Mouse (Mus musculus): ENCODE data around the gene Prim2. TPM values are rescaled to one million over a fixed set of nuclear protein-coding genes. Genes with fewer than 3 reads are reported as not detected.

Gene Prim2
- polyA plus RNA-seq, 1 experiment from 2014 or later = 42.6 TPM

DNA sequence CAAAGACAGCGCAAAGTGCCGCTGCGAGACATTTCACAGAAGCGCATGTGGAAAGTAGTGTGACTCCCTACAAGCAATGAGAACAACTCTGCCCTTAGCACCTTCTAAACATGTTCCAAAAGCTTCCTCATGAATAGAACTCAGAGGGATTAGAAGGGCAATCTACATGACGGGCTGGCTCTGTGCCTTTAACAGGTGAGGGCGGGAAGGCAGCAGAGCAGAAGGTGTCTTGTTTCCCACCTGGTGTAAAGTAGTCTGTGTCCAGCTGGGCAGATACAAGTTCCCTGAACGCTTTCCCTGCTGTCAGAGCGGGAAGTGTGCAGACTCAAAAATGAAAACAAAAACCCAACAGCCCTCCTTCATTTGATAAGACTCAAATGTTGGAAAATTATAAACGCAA lies 169.5 kb downstream of the Prim2 start:
- H3K4me2 ChIP-seq (replicated peaks) = no peak overlapping the region
- H3K27ac ChIP-seq = no peak overlapping the region
- no peaks in the 10 kb centered on the region for H3K4me1 ChIP-seq
- no peaks in the 10 kb centered on the region for H3K27me3 ChIP-seq
- no peak overlapping the region for H3K9ac ChIP-seq
- no peak for ATAC-seq (ENCODE audit: insufficient number of reproducible peaks, insufficient read depth, low FRiP score, low TSS enrichment)
- 77% methylated on average over 9 of the region's 9 CpGs for WGBS
- H3K4me3 ChIP-seq = no peak overlapping the region
- no peaks in the 10 kb centered on the region for H3K36me3 ChIP-seq
- H3K9me3 ChIP-seq = no peaks in the 10 kb centered on the region

DNA sequence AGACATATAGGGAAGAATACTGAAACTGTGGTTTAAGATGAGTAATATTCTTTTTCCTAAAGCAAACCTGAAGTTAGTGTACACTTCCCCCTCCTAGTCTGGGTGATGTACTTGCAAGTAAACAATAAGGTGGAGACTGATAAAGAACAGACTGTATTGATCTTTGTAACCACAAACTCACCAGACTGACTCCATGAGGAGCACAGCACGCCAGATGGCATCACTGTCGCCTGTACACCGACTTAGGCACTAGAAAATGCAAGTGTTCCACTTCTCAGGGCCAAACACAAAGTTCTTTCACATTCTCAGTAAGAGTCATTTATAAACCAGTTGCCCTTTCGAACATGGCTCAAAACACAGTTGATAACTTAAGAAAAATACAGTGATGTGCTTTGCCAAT lies 170.0 kb downstream of the Prim2 start:
- H3K9ac ChIP-seq = no peak overlapping the region
- H3K27ac ChIP-seq = no peak overlapping the region
- H3K9me3 ChIP-seq = no peaks in the 10 kb centered on the region
- H3K4me1 ChIP-seq = no peaks in the 10 kb centered on the region
- no peak overlapping the region for H3K4me2 ChIP-seq (replicated peaks)
- H3K36me3 ChIP-seq = no peaks in the 10 kb centered on the region
- 79% methylated on average over 4 of the region's 4 CpGs for WGBS
- H3K27me3 ChIP-seq = no peaks in the 10 kb centered on the region
- H3K4me3 ChIP-seq = no peak overlapping the region
- no peak for ATAC-seq (ENCODE audit: insufficient number of reproducible peaks, insufficient read depth, low FRiP score, low TSS enrichment)

DNA sequence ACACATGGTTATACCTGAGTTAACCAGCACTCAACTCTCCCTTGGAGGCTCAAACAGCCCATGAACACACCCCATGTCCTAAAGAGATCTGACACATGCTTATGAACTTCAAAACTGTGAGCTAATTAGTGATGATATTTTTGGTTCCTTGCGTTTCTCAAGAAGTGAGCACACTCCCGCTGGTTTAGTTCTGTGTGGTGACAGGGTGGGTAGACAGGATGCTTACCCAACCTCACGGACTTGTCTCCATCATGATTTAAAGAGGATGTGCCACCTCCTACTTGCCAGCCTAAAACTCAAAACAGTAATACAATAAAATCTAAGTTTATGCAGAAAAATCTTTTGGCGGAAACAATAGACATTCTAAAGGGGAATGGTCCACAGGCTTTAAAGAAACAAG lies 173.5 kb downstream of the Prim2 start:
- 78% methylated on average over 4 of the region's 4 CpGs for WGBS
- no peaks in the 10 kb centered on the region for H3K27me3 ChIP-seq
- H3K4me3 ChIP-seq = no peak overlapping the region
- H3K27ac ChIP-seq = no peak overlapping the region
- H3K4me2 ChIP-seq (replicated peaks) = no peak overlapping the region
- no peaks in the 10 kb centered on the region for H3K9me3 ChIP-seq
- no peaks in the 10 kb centered on the region for H3K4me1 ChIP-seq
- no peak for ATAC-seq (ENCODE audit: insufficient number of reproducible peaks, insufficient read depth, low FRiP score, low TSS enrichment)
- no peak overlapping the region for H3K9ac ChIP-seq
- H3K36me3 ChIP-seq = no peaks in the 10 kb centered on the region

DNA sequence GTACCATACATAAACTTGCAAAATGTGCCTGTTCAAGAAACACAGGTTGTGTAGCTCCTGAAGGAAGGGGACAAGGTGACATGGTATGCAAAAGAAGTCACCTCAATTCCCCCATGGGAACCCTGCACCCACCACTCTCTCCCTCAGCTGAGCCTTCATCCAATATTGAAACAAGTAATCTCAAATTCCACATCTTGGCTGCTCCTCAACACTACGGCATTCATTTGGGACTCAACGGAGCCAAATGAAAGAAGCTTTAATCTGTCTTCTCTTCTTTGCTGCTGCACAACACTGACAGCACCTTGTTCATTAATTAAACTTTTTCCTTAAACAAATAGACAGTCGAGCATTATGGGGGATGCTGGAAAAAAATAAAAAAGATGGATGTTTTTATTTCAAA lies 174.0 kb downstream of the Prim2 start:
- Histone ChIP-seq H3K27me3 (no peaks in the 10 kb centered on the region), H3K9ac (no peak overlapping the region), H3K4me3 (no peak overlapping the region), H3K9me3 (no peaks in the 10 kb centered on the region), H3K4me2 (replicated peaks) (no peak overlapping the region), H3K27ac (no peak overlapping the region), H3K4me1 (no peaks in the 10 kb centered on the region), H3K36me3 (no peaks in the 10 kb centered on the region)
- 67% methylated on average over 3 of the region's 3 CpGs for WGBS
- ATAC-seq (ENCODE audit: insufficient number of reproducible peaks, insufficient read depth, low FRiP score, low TSS enrichment) = no peak

DNA sequence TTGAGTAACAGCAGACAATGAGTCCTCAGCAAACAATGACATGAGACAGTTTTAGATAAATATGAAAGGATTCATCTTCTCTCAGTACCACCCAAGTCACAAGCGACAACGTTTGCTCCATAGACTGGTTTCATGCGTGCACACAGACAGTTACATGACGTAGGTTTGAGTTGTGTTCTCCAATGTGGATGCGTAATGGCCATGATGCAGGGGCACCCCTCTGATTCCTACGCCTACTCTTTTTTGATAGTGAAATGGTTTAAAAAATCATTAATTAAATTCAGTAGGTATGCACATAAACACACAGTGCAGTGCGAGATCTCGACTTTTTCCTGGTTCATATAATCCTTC lies 174.4 kb downstream of the Prim2 start:
- no peak overlapping the region for H3K27ac ChIP-seq
- H3K4me3 ChIP-seq = no peak overlapping the region
- H3K4me2 ChIP-seq (replicated peaks) = no peak overlapping the region
- 83% methylated on average over 8 of the region's 8 CpGs for WGBS
- H3K27me3 ChIP-seq = no peaks in the 10 kb centered on the region
- no peaks in the 10 kb centered on the region for H3K9me3 ChIP-seq
- H3K4me1 ChIP-seq = no peaks in the 10 kb centered on the region
- no peak for ATAC-seq (ENCODE audit: insufficient number of reproducible peaks, insufficient read depth, low FRiP score, low TSS enrichment)
- H3K9ac ChIP-seq = no peak overlapping the region
- H3K36me3 ChIP-seq = no peaks in the 10 kb centered on the region

DNA sequence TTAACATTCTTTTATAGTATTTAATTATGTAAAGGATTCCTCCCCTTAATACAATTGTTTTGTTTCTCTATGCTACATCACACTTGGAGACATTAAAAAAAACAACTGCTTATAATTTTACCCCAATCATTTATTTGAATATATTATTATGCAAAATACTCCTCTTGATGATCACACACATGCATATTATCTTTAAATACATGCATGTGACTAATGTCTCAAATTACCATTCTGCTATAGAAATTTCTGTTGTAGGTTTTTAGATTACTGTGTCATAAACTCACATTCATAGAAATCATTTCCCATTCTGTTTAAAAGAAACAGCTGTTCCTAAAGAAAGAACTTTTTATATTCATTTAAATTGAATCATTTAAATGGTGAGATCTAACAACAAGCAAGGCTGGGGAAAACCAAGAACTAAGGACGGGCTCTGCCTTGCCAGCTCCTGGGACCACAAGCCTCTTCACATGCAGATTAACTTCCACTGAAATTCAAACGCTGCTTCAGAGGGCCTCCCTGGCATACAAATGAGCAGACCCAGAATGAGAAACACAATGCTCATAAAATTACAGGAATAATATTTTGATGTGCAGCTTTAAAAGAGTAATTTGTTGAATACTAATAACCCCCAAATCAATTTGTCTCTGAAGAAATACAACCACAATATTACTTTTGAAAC lies 174.9 kb downstream of the Prim2 start:
- no peak for ATAC-seq (ENCODE audit: insufficient number of reproducible peaks, insufficient read depth, low FRiP score, low TSS enrichment)
- Histone ChIP-seq H3K4me3 (no peak overlapping the region), H3K9me3 (no peaks in the 10 kb centered on the region), H3K4me1 (no peaks in the 10 kb centered on the region), H3K27me3 (no peaks in the 10 kb centered on the region), H3K9ac (no peak overlapping the region), H3K4me2 (replicated peaks) (no peak overlapping the region), H3K27ac (no peak overlapping the region), H3K36me3 (no peaks in the 10 kb centered on the region)
- WGBS = 44% methylated on average over 2 of the region's 2 CpGs

DNA sequence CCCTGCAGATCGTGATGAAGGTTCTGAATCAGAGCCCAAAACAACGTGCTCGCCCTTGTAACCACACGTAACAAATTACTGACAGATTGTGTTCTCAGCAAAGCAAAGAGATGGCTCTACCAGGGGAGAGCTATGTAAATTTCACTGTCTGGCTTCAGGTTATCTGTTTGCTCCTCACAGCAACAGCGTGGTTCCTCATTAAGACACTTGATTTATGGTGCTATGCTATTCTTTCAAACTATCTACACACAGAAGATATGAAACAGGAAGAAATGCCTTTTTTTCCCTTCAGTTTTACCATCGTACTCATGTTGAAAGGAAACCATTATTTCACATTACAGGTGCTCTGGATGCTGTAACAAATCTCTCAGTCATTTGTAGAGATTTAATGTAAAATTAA lies 179.4 kb downstream of the Prim2 start:
- no peak overlapping the region for H3K27ac ChIP-seq
- H3K9ac ChIP-seq = no peak overlapping the region
- WGBS = 83% methylated on average over 6 of the region's 6 CpGs
- no peak overlapping the region for H3K4me2 ChIP-seq (replicated peaks)
- ATAC-seq (ENCODE audit: insufficient number of reproducible peaks, insufficient read depth, low FRiP score, low TSS enrichment) = no peak
- H3K36me3 ChIP-seq = no peaks in the 10 kb centered on the region
- H3K4me3 ChIP-seq = no peak overlapping the region
- no peaks in the 10 kb centered on the region for H3K9me3 ChIP-seq
- no peaks in the 10 kb centered on the region for H3K4me1 ChIP-seq
- no peaks in the 10 kb centered on the region for H3K27me3 ChIP-seq

DNA sequence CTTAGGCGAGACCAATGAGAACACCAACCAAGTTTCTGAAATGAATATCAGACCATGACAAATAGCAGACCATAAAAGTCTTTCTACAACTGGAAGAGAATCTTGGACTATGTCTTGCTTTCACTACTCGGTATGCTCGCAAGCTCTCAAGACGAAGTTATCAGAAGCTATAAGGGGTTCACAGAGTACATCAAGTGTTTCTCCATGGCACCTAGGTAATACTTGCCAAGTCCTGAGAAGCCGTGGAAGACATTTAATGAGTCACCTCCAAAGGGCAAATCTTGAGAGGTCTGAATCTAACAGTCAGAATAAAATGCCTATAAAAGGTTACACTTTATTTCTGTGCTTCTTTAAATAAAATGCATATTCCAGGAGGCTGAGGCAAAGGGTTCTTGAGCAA lies 181.2 kb downstream of the Prim2 start:
- no peak for ATAC-seq (ENCODE audit: insufficient number of reproducible peaks, insufficient read depth, low FRiP score, low TSS enrichment)
- H3K9me3 ChIP-seq = no peaks in the 10 kb centered on the region
- H3K4me3 ChIP-seq = no peak overlapping the region
- no peak overlapping the region for H3K9ac ChIP-seq
- H3K36me3 ChIP-seq = no peaks in the 10 kb centered on the region
- 95% methylated on average over 5 of the region's 5 CpGs for WGBS
- H3K27me3 ChIP-seq = no peaks in the 10 kb centered on the region
- no peak overlapping the region for H3K4me2 ChIP-seq (replicated peaks)
- no peaks in the 10 kb centered on the region for H3K4me1 ChIP-seq
- H3K27ac ChIP-seq = no peak overlapping the region

DNA sequence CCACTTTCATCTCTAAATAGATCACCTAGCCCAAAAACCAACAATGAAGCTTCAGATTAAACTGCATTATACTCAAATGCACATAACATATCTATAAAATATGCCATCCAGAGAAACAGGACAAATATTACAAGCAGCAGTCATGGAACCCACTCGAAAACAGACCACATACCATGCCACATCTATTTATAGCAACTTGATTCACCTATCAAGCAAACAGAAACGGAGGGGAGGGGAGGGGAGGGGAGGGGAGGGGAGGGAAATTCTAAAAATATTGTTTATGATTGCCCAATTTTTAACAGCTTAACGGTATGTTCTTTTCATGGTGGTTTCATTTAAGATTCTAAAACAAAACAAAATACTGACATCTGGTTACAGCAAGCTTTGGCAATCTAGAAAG lies 185.8 kb downstream of the Prim2 start:
- Histone ChIP-seq H3K27ac (no peak overlapping the region), H3K27me3 (no peaks in the 10 kb centered on the region), H3K4me3 (no peak overlapping the region), H3K4me2 (replicated peaks) (no peak overlapping the region), H3K36me3 (no peaks in the 10 kb centered on the region), H3K9ac (no peak overlapping the region), H3K9me3 (no peaks in the 10 kb centered on the region), H3K4me1 (no peaks in the 10 kb centered on the region)
- no peak for ATAC-seq (ENCODE audit: insufficient number of reproducible peaks, insufficient read depth, low FRiP score, low TSS enrichment)
- 59% methylated on average over 3 of the region's 3 CpGs for WGBS

DNA sequence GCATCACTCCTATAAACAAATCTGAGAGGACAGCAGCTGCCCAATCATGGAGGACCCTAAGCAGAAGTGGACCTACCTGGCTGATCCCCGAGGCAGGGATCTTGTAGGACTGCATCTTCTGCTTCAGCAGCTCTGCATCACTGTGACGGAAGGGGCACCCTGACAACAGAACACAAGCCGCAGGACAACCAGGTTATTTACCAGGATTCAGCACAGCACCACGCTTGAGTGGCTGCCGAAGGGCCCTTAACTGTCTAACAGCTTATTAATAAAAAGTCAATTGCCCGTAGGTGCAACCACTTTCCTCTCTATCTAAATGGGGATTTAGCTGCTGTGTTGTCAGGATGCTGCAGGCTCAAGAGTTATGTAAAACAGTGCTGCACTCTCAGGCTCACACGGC lies 189.2 kb downstream of the Prim2 start:
- Histone ChIP-seq H3K27ac (no peak overlapping the region), H3K27me3 (no peaks in the 10 kb centered on the region), H3K9ac (no peak overlapping the region), H3K36me3 (no peaks in the 10 kb centered on the region), H3K4me2 (replicated peaks) (no peak overlapping the region), H3K9me3 (no peaks in the 10 kb centered on the region), H3K4me3 (no peak overlapping the region), H3K4me1 (no peaks in the 10 kb centered on the region)
- ATAC-seq (ENCODE audit: insufficient number of reproducible peaks, insufficient read depth, low FRiP score, low TSS enrichment) = no peak
- WGBS = 89% methylated on average over 7 of the region's 7 CpGs

DNA sequence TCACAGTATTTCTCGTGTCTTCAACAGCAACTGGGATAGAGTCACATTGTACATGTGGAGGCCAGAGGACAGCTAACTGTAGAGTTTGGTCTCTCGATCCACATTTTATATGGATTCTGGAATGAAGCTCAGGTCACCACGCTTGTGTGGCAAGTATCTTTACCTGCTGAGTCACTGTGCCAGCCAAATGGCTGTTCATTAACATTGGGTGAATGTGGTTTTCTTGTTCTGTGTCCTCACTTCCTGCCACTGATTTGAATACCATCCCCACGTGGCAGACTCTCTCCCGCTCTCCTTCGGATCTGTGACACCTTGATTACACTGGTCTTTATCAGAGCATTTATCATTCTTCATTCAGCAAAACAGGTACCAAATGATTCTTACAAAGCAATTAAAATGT lies 198.5 kb downstream of the Prim2 start:
- H3K4me3 ChIP-seq = no peak overlapping the region
- no peaks in the 10 kb centered on the region for H3K4me1 ChIP-seq
- no peak for ATAC-seq (ENCODE audit: insufficient number of reproducible peaks, insufficient read depth, low FRiP score, low TSS enrichment)
- no peaks in the 10 kb centered on the region for H3K36me3 ChIP-seq
- WGBS = 90% methylated on average over 6 of the region's 6 CpGs
- no peaks in the 10 kb centered on the region for H3K9me3 ChIP-seq
- no peak overlapping the region for H3K4me2 ChIP-seq (replicated peaks)
- no peak overlapping the region for H3K9ac ChIP-seq
- H3K27ac ChIP-seq = no peak overlapping the region
- no peaks in the 10 kb centered on the region for H3K27me3 ChIP-seq

DNA sequence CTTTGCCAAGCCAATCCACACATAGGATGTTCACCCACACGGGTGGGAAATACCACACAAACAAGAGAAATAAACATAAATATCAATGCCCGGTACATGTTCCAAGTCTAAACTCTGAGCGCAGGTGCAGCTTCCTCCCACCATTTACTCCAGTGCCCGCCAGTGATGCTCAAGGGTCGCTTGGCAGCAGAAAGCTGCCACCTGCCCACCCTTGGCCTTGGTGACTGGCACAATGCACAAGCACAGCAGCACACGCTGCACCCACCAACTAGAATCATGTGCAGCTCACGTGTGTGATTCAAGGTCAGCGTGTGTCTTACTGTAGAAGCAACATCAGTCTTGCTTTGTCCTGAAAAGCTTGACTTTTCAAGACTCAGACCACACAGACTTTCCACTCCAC lies 199.4 kb downstream of the Prim2 start:
- 91% methylated on average over 8 of the region's 8 CpGs for WGBS
- no peaks in the 10 kb centered on the region for H3K27me3 ChIP-seq
- ATAC-seq (ENCODE audit: insufficient number of reproducible peaks, insufficient read depth, low FRiP score, low TSS enrichment) = no peak
- H3K4me3 ChIP-seq = no peak overlapping the region
- no peaks in the 10 kb centered on the region for H3K9me3 ChIP-seq
- no peak overlapping the region for H3K9ac ChIP-seq
- H3K4me2 ChIP-seq (replicated peaks) = no peak overlapping the region
- H3K27ac ChIP-seq = no peak overlapping the region
- no peaks in the 10 kb centered on the region for H3K4me1 ChIP-seq
- H3K36me3 ChIP-seq = no peaks in the 10 kb centered on the region

DNA sequence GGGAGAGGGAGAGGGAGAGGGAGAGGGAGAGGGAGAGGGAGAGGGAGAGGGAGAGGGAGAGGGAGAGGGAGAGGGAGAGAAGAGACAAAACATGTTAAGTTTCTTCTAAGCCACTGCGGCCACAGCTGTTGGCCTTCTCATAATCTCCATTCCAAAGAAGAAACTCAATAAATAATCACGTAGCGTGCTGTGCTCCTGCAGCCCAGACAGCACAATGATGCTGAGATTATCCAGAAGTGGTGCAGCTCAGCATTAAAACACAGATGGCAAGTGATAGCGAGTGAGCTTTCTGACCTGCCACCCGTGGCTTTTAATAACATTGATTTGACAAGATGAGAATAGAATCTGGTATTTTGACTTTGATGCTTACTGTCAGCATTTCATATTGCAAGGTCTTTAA lies 205.4 kb downstream of the Prim2 start:
- no peak overlapping the region for H3K4me3 ChIP-seq
- no peaks in the 10 kb centered on the region for H3K36me3 ChIP-seq
- 73% methylated on average over 5 of the region's 5 CpGs for WGBS
- H3K9me3 ChIP-seq = no peaks in the 10 kb centered on the region
- no peaks in the 10 kb centered on the region for H3K4me1 ChIP-seq
- H3K9ac ChIP-seq = no peak overlapping the region
- ATAC-seq (ENCODE audit: insufficient number of reproducible peaks, insufficient read depth, low FRiP score, low TSS enrichment) = no peak
- no peak overlapping the region for H3K27ac ChIP-seq
- no peaks in the 10 kb centered on the region for H3K27me3 ChIP-seq
- no peak overlapping the region for H3K4me2 ChIP-seq (replicated peaks)

Data from embryonic facial prominence, embryonic 12.5 days (tissue).